Mouse (Mus musculus) neural tube, embryonic 10.5 days (tissue): ENCODE results near the gene Gzmm.
A peak's percentile ranks its signal among the peaks of the same experiment; 100 is the strongest.
"Not testable (repeated sequence)": the region's sequence is repeated elsewhere in the genome, so short reads cannot be mapped to it uniquely, and the experiment has no call there.

ENCODE experiments used
- DNase-seq: peaks from one replicate; pipeline ENCODE4 v3.0.0-alpha.2; 2017; ENCODE audit warnings: low spot score; ENCODE audit errors: extremely low spot score

Gzmm gene

GRCm38 (mm10) chr10:79701443-79702129, 12.8 kb downstream of the Gzmm start:
- DNase-seq = no peak

- not testable (repeated sequence) for DNase-seq
These were observed 14.2 kb downstream of the Gzmm start for GRCm38 (mm10) chr10:79702970-79703369.

GRCm38 (mm10) chr10:79703541-79703940, 14.7 kb downstream of the Gzmm start:
- DNase-seq = no peak

GRCm38 (mm10) chr10:79704065-79704969, 15.5 kb downstream of the Gzmm start, which contains the start of gene Bsg:
Gene Bsg, plus strand, starts transcription at chr10:79704491.
- DNase-seq = peak; percentile 98

GRCm38 (mm10) chr10:79704970-79705360, 16.1 kb downstream of the Gzmm start:
- DNase-seq = no peak

- no peak for DNase-seq
These were observed 17.1 kb downstream of the Gzmm start for GRCm38 (mm10) chr10:79705951-79706350.

GRCm38 (mm10) chr10:79706406-79707094, 17.7 kb downstream of the Gzmm start:
- no peak for DNase-seq

- DNase-seq = no peak
These were observed 18.3 kb downstream of the Gzmm start for GRCm38 (mm10) chr10:79707162-79707561.

- no peak for DNase-seq
These were observed 18.9 kb downstream of the Gzmm start for GRCm38 (mm10) chr10:79707759-79708158.

- DNase-seq = no peak
These were observed 19.8 kb downstream of the Gzmm start for GRCm38 (mm10) chr10:79708668-79709067.

- DNase-seq = no peak
These were observed 20.5 kb downstream of the Gzmm start for GRCm38 (mm10) chr10:79709307-79709706.

GRCm38 (mm10) chr10:79712029-79712428, 23.2 kb downstream of the Gzmm start:
- DNase-seq = no peak

- peak; percentile 87 for DNase-seq
These were observed 23.8 kb downstream of the Gzmm start for GRCm38 (mm10) chr10:79712499-79713126.

- DNase-seq = no peak
These were observed 24.3 kb downstream of the Gzmm start for GRCm38 (mm10) chr10:79713163-79713562.

- no peak for DNase-seq
These were observed 26.2 kb downstream of the Gzmm start for GRCm38 (mm10) chr10:79714996-79715395.

- no peak for DNase-seq
These were observed 27.6 kb downstream of the Gzmm start, which contains the start of gene Hcn2 for GRCm38 (mm10) chr10:79716254-79716987. Gene Hcn2, plus strand, starts transcription at chr10:79716634.

- no peak for DNase-seq
These were observed 28.2 kb downstream of the Gzmm start for GRCm38 (mm10) chr10:79716988-79717355.

- DNase-seq = peak; percentile 82
These were observed 29.0 kb downstream of the Gzmm start for GRCm38 (mm10) chr10:79717640-79718357.

GRCm38 (mm10) chr10:79721089-79721488, 32.3 kb downstream of the Gzmm start:
- no peak for DNase-seq

- DNase-seq = no peak
These were observed 34.2 kb downstream of the Gzmm start for GRCm38 (mm10) chr10:79723047-79723446.
